Mouse (Mus musculus) large intestine, adult 2 months (tissue): Measurements from ENCODE around the gene Des. TPM values are rescaled to one million over a fixed set of nuclear protein-coding genes. Genes with fewer than 3 reads are reported as not detected.

Experiments used
- DNase-seq: peaks from one replicate; pipeline ENCODE4 v3.0.0-alpha.2; 2012; ENCODE audit warnings: low read depth, low spot score
- WGBS: fragments of 180-500 bp; shearing (Covaris S2); methylation state at CpG from one replicate; pipeline ENCODE4 v1.1.7; 2018; 5-methylcytosine and 5-hydroxymethylcytosine counted together
- polyA plus RNA-seq: library from polyadenylated mRNA; depleted of rRNA; stranded (reverse); fragments of >200 nt; gene quantifications from 2 replicates; pipeline ENCODE4 v1.2.3, GENCODE M21; 2012; rRNA removed

The Des gene
- 353 and 360 TPM in 2 replicates for polyA plus RNA-seq

GRCm38 (mm10) chr1:75360112-75361031 is at the start of gene Des:
Gene Des (plus strand): TSS chr1:75360329.
- DNase-seq: no peak
- 7% methylated on average over 78 of the region's 80 CpGs for WGBS

- DNase-seq: no peak
- 94% methylated on average over 6 of the region's 6 CpGs for WGBS
Observed at GRCm38 (mm10) chr1:75311694-75312093, 48.4 kb upstream of the Des start.

GRCm38 (mm10) chr1:75315011-75315410 is 45.1 kb upstream of the Des start:
- WGBS: 90% methylated on average over 6 of the region's 6 CpGs
- no peak for DNase-seq

- DNase-seq: no peak
- 83% methylated on average over 29 of the region's 29 CpGs for WGBS
Observed at GRCm38 (mm10) chr1:75315456-75316365, 44.4 kb upstream of the Des start.

GRCm38 (mm10) chr1:75316861-75317240 is 43.3 kb upstream of the Des start:
- DNase-seq: peak; percentile 79
- under 1% methylated on average over 20 of the region's 20 CpGs for WGBS

GRCm38 (mm10) chr1:75317241-75318201 is 42.6 kb upstream of the Des start, which contains the start of gene Dnpep:
Gene Dnpep (minus strand): TSS chr1:75317990.
- peak; percentile 100 for DNase-seq
- WGBS: under 1% methylated on average over 88 of the region's 92 CpGs

- WGBS: 63% methylated on average over 3 of the region's 3 CpGs
- no peak for DNase-seq
Observed at GRCm38 (mm10) chr1:75318301-75318700, 41.8 kb upstream of the Des start.

- 89% methylated on average over 4 of the region's 4 CpGs for WGBS
- no peak for DNase-seq
Observed at GRCm38 (mm10) chr1:75318736-75319135, 41.4 kb upstream of the Des start.

GRCm38 (mm10) chr1:75319166-75319565 is 41.0 kb upstream of the Des start:
- DNase-seq: no peak
- 78% methylated on average over 10 of the region's 10 CpGs for WGBS

GRCm38 (mm10) chr1:75327461-75327860 is 32.7 kb upstream of the Des start:
- DNase-seq: no peak

GRCm38 (mm10) chr1:75331271-75331670 is 28.9 kb upstream of the Des start:
- 92% methylated on average over 1 of the region's 1 CpGs for WGBS
- no peak for DNase-seq

- WGBS: 36% methylated on average over 3 of the region's 3 CpGs
- DNase-seq: no peak
Observed at GRCm38 (mm10) chr1:75336461-75336860, 23.7 kb upstream of the Des start.

- no peak for DNase-seq
- 39% methylated on average over 9 of the region's 9 CpGs for WGBS
Observed at GRCm38 (mm10) chr1:75337097-75337496, 23.0 kb upstream of the Des start.

GRCm38 (mm10) chr1:75338091-75338694 is 21.9 kb upstream of the Des start:
- DNase-seq: no peak
- WGBS: 7% methylated on average over 11 of the region's 11 CpGs

- no peak for DNase-seq
- WGBS: 82% methylated on average over 9 of the region's 9 CpGs
Observed at GRCm38 (mm10) chr1:75339337-75339736, 20.8 kb upstream of the Des start.

- DNase-seq: no peak
- 88% methylated on average over 2 of the region's 2 CpGs for WGBS
Observed at GRCm38 (mm10) chr1:75340519-75340918, 19.6 kb upstream of the Des start.

- no peak for DNase-seq
- 1% methylated on average over 8 of the region's 8 CpGs for WGBS
Observed at GRCm38 (mm10) chr1:75342874-75343416, 17.2 kb upstream of the Des start.

- no peak for DNase-seq
- WGBS: 43% methylated on average over 15 of the region's 15 CpGs
Observed at GRCm38 (mm10) chr1:75344291-75345035, 15.7 kb upstream of the Des start.
